Mouse (Mus musculus) limb, embryonic 10.5 days (tissue): ENCODE measurements around the gene Tmem184b. TPM values are rescaled to one million over a fixed set of nuclear protein-coding genes. Genes with fewer than 3 reads are reported as not detected.

Experiments used
- DNase-seq: peaks from one replicate; pipeline ENCODE4 v3.0.0-alpha.2; 2017; ENCODE audit warnings: low spot score
- H3K27ac ChIP-seq: fragments of 300-500 bp; sonication (generic); 2 replicates; pipeline ENCODE4 v1.5.1; 2016; ENCODE audit warnings: mild to moderate bottlenecking
- H3K27me3 ChIP-seq: fragments of 300-500 bp; sonication (generic); 2 replicates; pipeline ENCODE4 v1.6.1; 2016; ENCODE audit warnings: low read depth, mild to moderate bottlenecking; ENCODE audit not compliant: poor library complexity, severe bottlenecking
- H3K36me3 ChIP-seq: fragments of 300-500 bp; sonication (generic); 2 replicates; pipeline ENCODE4 v1.6.1; 2016; ENCODE audit warnings: mild to moderate bottlenecking, moderate library complexity
- H3K4me1 ChIP-seq: fragments of 300-500 bp; sonication (generic); 2 replicates; pipeline ENCODE4 v1.6.1; 2016
- H3K4me3 ChIP-seq: fragments of 300-500 bp; sonication (generic); 2 replicates; pipeline ENCODE4 v1.5.1; 2016; ENCODE audit warnings: mild to moderate bottlenecking, moderate library complexity
- H3K9me3 ChIP-seq: fragments of 300-500 bp; sonication (generic); replicated peaks from 2 replicates; pipeline ENCODE4 v1.6.1; 2016; ENCODE audit warnings: mild to moderate bottlenecking
- WGBS: fragments of 180-500 bp; shearing (Covaris S2); methylation state at CpG from one replicate; pipeline ENCODE4 v1.1.7; 2016; 5-methylcytosine and 5-hydroxymethylcytosine counted together
- polyA plus RNA-seq: library from polyadenylated mRNA; unstranded; fragments of >200 nt; fragmentation: Nextera tagmentation; extraction: Ambion mirVana; gene quantifications from 2 replicates; pipeline ENCODE4 v1.2.1, GENCODE M21; 2016

Gene Tmem184b
- polyA plus RNA-seq, 1 experiment from 2014 or later = 74.8 TPM

- DNase-seq = no peak
- 94% methylated on average over 17 of the region's 17 CpGs for WGBS
- Histone ChIP-seq H3K4me1 (no peaks in the 10 kb centered on the region), H3K36me3 (peaks cover 100% of the 10 kb centered on the region), H3K9me3 (no peaks in the 10 kb centered on the region), H3K4me3 (no peak overlapping the region), H3K27me3 (no peaks in the 10 kb centered on the region), H3K27ac (no peak overlapping the region)
These were observed 21.2 kb upstream of the Tmem184b start for GRCm38 (mm10) chr15:79424602-79425001.

DNA sequence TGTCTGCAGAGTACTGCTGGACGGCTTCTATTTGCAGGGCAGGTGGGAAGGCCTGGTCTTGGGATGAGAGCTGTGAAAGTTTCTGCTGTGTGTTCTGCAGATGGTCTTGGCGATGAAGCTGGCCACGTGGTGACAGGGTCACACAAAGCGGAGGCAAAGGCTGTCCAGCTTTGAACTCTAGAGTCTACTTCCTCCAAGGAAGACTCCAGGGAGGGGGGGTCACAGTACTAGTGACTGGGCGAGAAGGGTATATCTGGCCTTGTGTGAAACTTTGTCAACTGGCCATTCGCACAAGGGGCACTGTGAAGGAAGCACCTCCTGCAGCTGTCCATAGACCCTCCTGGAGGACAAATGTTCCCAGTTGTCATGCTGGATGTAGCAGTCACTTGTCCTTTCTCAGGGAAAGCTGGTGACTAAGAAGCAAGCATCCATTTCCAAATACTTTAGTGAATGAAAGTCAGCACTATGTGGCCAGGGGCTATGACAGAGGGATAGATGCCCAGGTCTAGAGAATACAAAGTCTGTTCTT is 19.4 kb upstream of the Tmem184b start:
- no peak for DNase-seq
- no peaks in the 10 kb centered on the region for H3K4me1 ChIP-seq
- no peaks in the 10 kb centered on the region for H3K27me3 ChIP-seq
- peaks cover 99% of the 10 kb centered on the region for H3K36me3 ChIP-seq
- no peak overlapping the region for H3K27ac ChIP-seq
- no peak overlapping the region for H3K4me3 ChIP-seq
- no peaks in the 10 kb centered on the region for H3K9me3 ChIP-seq
- WGBS = 93% methylated on average over 6 of the region's 6 CpGs

GRCm38 (mm10) chr15:79418677-79419076 is 15.3 kb upstream of the Tmem184b start:
- 92% methylated on average over 11 of the region's 11 CpGs for WGBS
- H3K36me3 ChIP-seq = peaks cover 75% of the 10 kb centered on the region
- H3K9me3 ChIP-seq = no peaks in the 10 kb centered on the region
- peaks cover 12% of the 10 kb centered on the region; the same call in 1 of the 2 replicates for H3K4me1 ChIP-seq
- H3K27ac ChIP-seq = no peak overlapping the region
- H3K27me3 ChIP-seq = no peaks in the 10 kb centered on the region
- H3K4me3 ChIP-seq = no peak overlapping the region
- DNase-seq = no peak

GRCm38 (mm10) chr15:79418265-79418664 is 14.9 kb upstream of the Tmem184b start:
- DNase-seq = no peak
- Histone ChIP-seq H3K4me1 (peaks cover 14% of the 10 kb centered on the region; the same call in 1 of the 2 replicates), H3K9me3 (no peaks in the 10 kb centered on the region), H3K36me3 (peaks cover 71% of the 10 kb centered on the region), H3K27me3 (no peaks in the 10 kb centered on the region), H3K4me3 (no peak overlapping the region), H3K27ac (no peak overlapping the region)
- 97% methylated on average over 3 of the region's 3 CpGs for WGBS

DNA sequence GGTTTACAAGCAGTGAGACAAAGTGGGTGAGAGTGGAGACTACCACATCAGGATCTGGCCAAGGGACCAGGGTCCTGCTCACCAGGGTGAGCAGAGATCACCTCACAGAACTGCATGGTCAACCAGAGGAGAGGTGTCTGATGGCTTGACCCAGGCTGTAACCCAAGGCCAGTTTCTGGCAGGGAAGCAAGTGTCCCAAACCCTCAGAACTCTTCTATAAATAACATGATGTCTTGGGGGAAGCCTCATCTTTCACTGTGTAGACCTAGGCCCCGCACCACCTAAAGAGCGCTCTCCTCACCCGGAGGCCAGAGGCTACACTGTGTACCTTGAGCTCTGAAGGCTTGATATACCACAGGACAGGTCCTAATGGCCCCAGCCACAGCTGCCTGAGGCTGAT is 14.0 kb upstream of the Tmem184b start:
- DNase-seq = no peak
- peaks cover 18% of the 10 kb centered on the region for H3K4me1 ChIP-seq
- no peak overlapping the region for H3K4me3 ChIP-seq
- no peaks in the 10 kb centered on the region for H3K9me3 ChIP-seq
- H3K36me3 ChIP-seq = peaks cover 62% of the 10 kb centered on the region
- no peak overlapping the region for H3K27ac ChIP-seq
- H3K27me3 ChIP-seq = no peaks in the 10 kb centered on the region
- WGBS = 97% methylated on average over 3 of the region's 3 CpGs

DNA sequence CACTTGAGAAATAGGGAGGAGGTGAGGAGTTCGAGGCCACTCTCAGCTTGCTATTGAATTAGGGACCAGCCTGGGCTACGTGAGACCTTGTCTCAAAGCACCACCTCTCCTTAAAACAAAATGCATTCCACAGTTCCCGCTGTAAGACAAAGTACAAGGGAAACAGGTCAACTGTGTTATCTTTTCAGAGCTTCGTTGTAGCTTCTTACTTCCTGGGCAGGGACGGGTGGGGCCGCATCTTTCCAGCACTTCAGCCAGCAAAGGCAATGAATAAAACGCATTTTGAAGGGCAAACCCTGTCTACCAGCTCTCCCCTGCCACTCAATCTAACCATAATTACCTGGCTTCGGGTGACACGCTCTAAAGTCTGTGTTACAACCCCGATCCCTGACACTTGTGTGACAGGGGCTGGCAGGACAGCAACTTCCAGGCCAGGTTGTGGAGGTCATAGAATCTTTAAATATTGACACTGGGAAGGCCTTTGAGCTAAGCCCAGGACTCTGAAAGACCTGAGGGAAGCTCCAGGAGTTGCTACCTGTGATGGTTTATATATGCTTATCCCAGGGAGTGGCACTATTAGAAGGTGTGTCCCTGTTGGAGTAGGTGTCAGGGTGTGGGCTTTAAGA is 13.2 kb upstream of the Tmem184b start:
- Histone ChIP-seq H3K4me3 (no peak overlapping the region), H3K9me3 (no peaks in the 10 kb centered on the region), H3K36me3 (peaks cover 54% of the 10 kb centered on the region), H3K27ac (no peak overlapping the region), H3K27me3 (no peaks in the 10 kb centered on the region), H3K4me1 (peaks cover 23% of the 10 kb centered on the region)
- no peak for DNase-seq
- 90% methylated on average over 10 of the region's 10 CpGs for WGBS

GRCm38 (mm10) chr15:79414513-79414912 is 11.1 kb upstream of the Tmem184b start:
- no peaks in the 10 kb centered on the region for H3K27me3 ChIP-seq
- H3K4me1 ChIP-seq = peaks cover 23% of the 10 kb centered on the region
- WGBS = 46% methylated on average over 4 of the region's 4 CpGs
- H3K36me3 ChIP-seq = peaks cover 34% of the 10 kb centered on the region
- DNase-seq = no peak
- H3K9me3 ChIP-seq = no peaks in the 10 kb centered on the region
- H3K27ac ChIP-seq = no peak overlapping the region
- no peak overlapping the region for H3K4me3 ChIP-seq

- Histone ChIP-seq H3K27ac (no peak overlapping the region), H3K27me3 (no peaks in the 10 kb centered on the region), H3K9me3 (no peaks in the 10 kb centered on the region), H3K4me1 (peaks cover 23% of the 10 kb centered on the region), H3K36me3 (peaks cover 27% of the 10 kb centered on the region), H3K4me3 (no peak overlapping the region)
- no peak for DNase-seq
- WGBS = 88% methylated on average over 8 of the region's 8 CpGs
These were observed 10.4 kb upstream of the Tmem184b start for GRCm38 (mm10) chr15:79413802-79414201.

GRCm38 (mm10) chr15:79413201-79413600 is 9.8 kb upstream of the Tmem184b start:
- peaks cover 21% of the 10 kb centered on the region for H3K36me3 ChIP-seq
- peaks cover 23% of the 10 kb centered on the region for H3K4me1 ChIP-seq
- 97% methylated on average over 3 of the region's 3 CpGs for WGBS

DNA sequence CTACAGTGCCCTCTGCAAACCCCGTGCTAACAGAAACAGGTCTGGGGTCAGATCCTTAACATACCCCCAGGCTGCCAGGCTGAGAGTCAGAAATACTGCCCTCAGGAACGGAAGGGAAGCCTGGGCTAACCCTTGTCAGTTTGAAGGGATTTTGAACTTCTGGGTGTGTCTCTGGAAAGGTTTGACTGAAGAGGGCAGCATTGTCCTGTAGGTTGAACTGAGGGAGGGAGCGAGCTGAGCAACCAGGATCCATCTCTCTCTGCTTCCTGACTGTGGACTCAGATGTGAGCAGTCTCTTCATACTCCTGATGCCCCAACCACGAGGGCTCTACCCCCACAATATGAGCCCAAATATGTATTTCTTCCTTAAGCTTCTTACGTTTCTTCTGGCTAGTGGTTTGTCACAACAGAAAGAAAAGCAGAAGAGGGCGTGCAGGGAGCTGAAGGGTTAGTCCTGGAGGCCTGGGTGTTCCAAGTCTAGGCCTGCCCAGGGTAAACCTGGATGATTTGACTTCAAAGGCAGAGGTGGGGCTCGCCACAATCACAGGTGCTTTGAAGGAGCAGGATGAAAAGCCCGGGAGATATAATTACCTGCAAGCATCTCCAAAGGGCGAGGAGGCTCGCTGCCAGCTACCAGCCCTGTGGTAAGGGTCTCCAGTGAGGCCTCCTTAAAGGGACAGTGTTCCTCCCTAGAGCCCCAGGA is 8.1 kb upstream of the Tmem184b start:
- no peak for DNase-seq
- H3K4me3 ChIP-seq = no peak overlapping the region
- no peak overlapping the region for H3K27ac ChIP-seq
- H3K36me3 ChIP-seq = peaks cover 6% of the 10 kb centered on the region
- WGBS = 64% methylated on average over 10 of the region's 10 CpGs
- peaks cover 26% of the 10 kb centered on the region for H3K4me1 ChIP-seq
- no peaks in the 10 kb centered on the region for H3K27me3 ChIP-seq
- H3K9me3 ChIP-seq = no peaks in the 10 kb centered on the region

More at GRCm38 (mm10) chr15:79413201-79413600, 9.8 kb upstream of the Tmem184b start:
- DNase-seq = no peak
- no peaks in the 10 kb centered on the region for H3K9me3 ChIP-seq
- H3K4me3 ChIP-seq = no peak overlapping the region
- no peak overlapping the region for H3K27ac ChIP-seq
- no peaks in the 10 kb centered on the region for H3K27me3 ChIP-seq

GRCm38 (mm10) chr15:79409077-79409573 is 5.8 kb upstream of the Tmem184b start:
- no peaks in the 10 kb centered on the region for H3K9me3 ChIP-seq
- 91% methylated on average over 4 of the region's 4 CpGs for WGBS
- H3K27ac ChIP-seq = no peak overlapping the region
- DNase-seq = no peak
- H3K4me3 ChIP-seq = no peak overlapping the region
- H3K36me3 ChIP-seq = no peaks in the 10 kb centered on the region
- H3K27me3 ChIP-seq = no peaks in the 10 kb centered on the region
- peaks cover 33% of the 10 kb centered on the region for H3K4me1 ChIP-seq

DNA sequence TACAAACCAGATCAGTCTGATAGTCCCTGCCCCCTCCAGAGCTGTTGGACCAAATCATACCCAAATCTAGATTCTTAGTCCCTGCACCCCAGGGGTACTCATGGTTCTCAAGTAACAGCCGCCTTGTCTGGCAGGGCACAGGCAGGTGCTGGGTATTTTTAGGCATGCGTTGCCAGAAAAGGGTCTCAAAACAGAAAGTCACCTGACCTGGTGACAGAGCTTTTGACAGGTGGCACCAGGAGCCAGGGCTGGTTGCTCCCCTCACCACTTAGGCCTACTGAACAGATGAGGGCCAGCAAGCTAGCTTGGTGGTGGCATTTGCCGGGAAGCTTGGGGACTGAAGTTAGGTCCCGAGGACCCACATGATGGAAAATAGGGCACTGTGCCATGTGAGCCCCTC is 3.2 kb upstream of the Tmem184b start:
- Histone ChIP-seq H3K36me3 (no peaks in the 10 kb centered on the region), H3K4me1 (peaks cover 36% of the 10 kb centered on the region), H3K27me3 (no peaks in the 10 kb centered on the region), H3K4me3 (no peak overlapping the region), H3K9me3 (no peaks in the 10 kb centered on the region), H3K27ac (no peak overlapping the region)
- DNase-seq = no peak
- WGBS = 81% methylated on average over 4 of the region's 4 CpGs

DNA sequence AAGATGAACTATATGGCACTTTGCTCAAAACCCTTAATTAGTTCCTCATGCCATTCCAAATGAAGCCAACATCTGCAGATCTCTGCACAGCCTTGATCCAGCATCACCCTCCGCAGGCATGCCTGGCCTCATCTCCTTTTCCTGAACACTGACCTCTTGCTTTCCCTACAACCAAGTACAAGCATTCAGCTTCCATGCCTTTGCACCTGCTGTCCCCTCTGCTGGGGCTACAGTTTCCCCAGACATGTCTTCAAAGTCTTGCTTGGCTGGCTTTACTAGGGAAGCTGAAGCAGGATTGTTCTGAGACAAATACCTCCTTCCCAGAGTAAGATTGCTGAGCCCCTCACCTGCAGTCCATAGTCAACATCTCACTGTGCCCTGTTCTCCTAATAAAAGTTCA is 908 bp upstream of the Tmem184b start:
- H3K27ac ChIP-seq = no peak overlapping the region
- 44% methylated on average over 1 of the region's 1 CpGs for WGBS
- no peaks in the 10 kb centered on the region for H3K9me3 ChIP-seq
- peaks cover 59% of the 10 kb centered on the region for H3K4me1 ChIP-seq
- no peaks in the 10 kb centered on the region for H3K27me3 ChIP-seq
- 0 out of 2 replicates have a peak, but pooled peaks cover 2% of the 10 kb centered on the region for H3K36me3 ChIP-seq
- H3K4me3 ChIP-seq = no peak overlapping the region
- no peak for DNase-seq
